Mouse (Mus musculus) neural tube, embryonic 13.5 days (tissue): ENCODE measurements around the gene Kat2a. TPM values are rescaled to one million over a fixed set of nuclear protein-coding genes. Genes with fewer than 3 reads are reported as not detected.
"Not testable (repeated sequence)": the region's sequence is repeated elsewhere in the genome, so short reads cannot be mapped to it uniquely, and the experiment has no call there.

Source experiments
- ATAC-seq: fragments of 200-750 bp; cut with Nextera tagmentation; 2 replicates; pipeline ENCODE4 v1.8.0; 2017; ENCODE audit warnings: low read depth, mild to moderate bottlenecking, moderate TSS enrichment, moderate library complexity
- H3K27ac ChIP-seq: fragments of 300-500 bp; sonication (generic); replicated peaks from 2 replicates; pipeline ENCODE4 v1.5.1; 2015; ENCODE audit warnings: moderate library complexity, mild to moderate bottlenecking, inconsistent platforms
- H3K27me3 ChIP-seq: fragments of 300-500 bp; sonication (generic); 2 replicates; pipeline ENCODE4 v1.6.1; 2015; ENCODE audit warnings: mild to moderate bottlenecking, inconsistent platforms
- H3K36me3 ChIP-seq: fragments of 300-500 bp; sonication (generic); 2 replicates; pipeline ENCODE4 v1.6.1; 2015; ENCODE audit warnings: mild to moderate bottlenecking, inconsistent platforms
- H3K4me1 ChIP-seq: fragments of 300-500 bp; sonication (generic); replicated peaks from 2 replicates; pipeline ENCODE4 v1.6.1; 2015; ENCODE audit warnings: inconsistent platforms
- H3K4me2 ChIP-seq: fragments of 300-500 bp; sonication (generic); 2 replicates; pipeline ENCODE4 v1.6.1; 2015; ENCODE audit warnings: inconsistent platforms, mild to moderate bottlenecking, moderate library complexity
- H3K4me3 ChIP-seq: fragments of 300-500 bp; sonication (generic); 2 replicates; pipeline ENCODE4 v1.5.1; 2015; ENCODE audit warnings: mild to moderate bottlenecking, inconsistent platforms
- H3K9ac ChIP-seq: fragments of 300-500 bp; sonication (generic); 2 replicates; pipeline ENCODE4 v1.6.1; 2015; ENCODE audit warnings: moderate library complexity, mild to moderate bottlenecking, inconsistent platforms
- H3K9me3 ChIP-seq: fragments of 300-500 bp; sonication (generic); 2 replicates; pipeline ENCODE4 v1.6.1; 2016; ENCODE audit warnings: inconsistent platforms
- WGBS: fragments of 180-500 bp; shearing (Covaris S2); methylation state at CpG from one replicate; pipeline ENCODE4 v1.1.7; 2015; 5-methylcytosine and 5-hydroxymethylcytosine counted together
- polyA plus RNA-seq: library from polyadenylated mRNA; unstranded; fragments of >200 nt; fragmentation: Nextera tagmentation; extraction: Ambion mirVana; gene quantifications from 2 replicates; pipeline ENCODE4 v1.2.1, GENCODE M21; 2015

The Kat2a gene
- polyA plus RNA-seq, 1 experiment from 2014 or later, result 54.7 TPM

- Histone ChIP-seq H3K9me3 (no peaks in the 10 kb centered on the region), H3K9ac (no peak overlapping the region), H3K4me1 (no peaks in the 10 kb centered on the region), H3K4me2 (no peak overlapping the region), H3K36me3 (no peaks in the 10 kb centered on the region), H3K4me3 (no peak overlapping the region), H3K27me3 (peaks cover 3% of the 10 kb centered on the region), H3K27ac (no peak overlapping the region)
- 91% methylated on average over 2 of the region's 3 CpGs for WGBS
- no peak for ATAC-seq
Observed at GRCm38 (mm10) chr11:100685371-100685770, 26.9 kb downstream of the Kat2a start.

- Histone ChIP-seq H3K9ac (no peak overlapping the region), H3K4me2 (no peak overlapping the region), H3K36me3 (no peaks in the 10 kb centered on the region), H3K27ac (no peak overlapping the region), H3K4me1 (no peaks in the 10 kb centered on the region), H3K4me3 (no peak overlapping the region), H3K9me3 (no peaks in the 10 kb centered on the region), H3K27me3 (no peaks in the 10 kb centered on the region)
- WGBS, result 72% methylated on average over 2 of the region's 2 CpGs
- no peak for ATAC-seq
Observed at GRCm38 (mm10) chr11:100684084-100684483, 28.2 kb downstream of the Kat2a start.

GRCm38 (mm10) chr11:100682526-100682925, 29.7 kb downstream of the Kat2a start:
- Histone ChIP-seq H3K4me2 (no peak overlapping the region), H3K9me3 (no peaks in the 10 kb centered on the region), H3K4me3 (no peak overlapping the region), H3K4me1 (no peaks in the 10 kb centered on the region), H3K27ac (no peak overlapping the region), H3K27me3 (no peaks in the 10 kb centered on the region), H3K36me3 (no peaks in the 10 kb centered on the region), H3K9ac (no peak overlapping the region)
- ATAC-seq, result no peak
- 74% methylated on average over 5 of the region's 5 CpGs for WGBS

- Histone ChIP-seq H3K4me3 (no peak overlapping the region), H3K36me3 (no peaks in the 10 kb centered on the region), H3K9me3 (no peaks in the 10 kb centered on the region), H3K27me3 (no peaks in the 10 kb centered on the region), H3K9ac (no peak overlapping the region), H3K4me2 (no peak overlapping the region), H3K27ac (no peak overlapping the region), H3K4me1 (no peaks in the 10 kb centered on the region)
- WGBS, result 80% methylated on average over 5 of the region's 5 CpGs
- no peak for ATAC-seq
Observed at GRCm38 (mm10) chr11:100681826-100682225, 30.4 kb downstream of the Kat2a start.

GRCm38 (mm10) chr11:100677810-100678209, 34.5 kb downstream of the Kat2a start:
- H3K27me3 ChIP-seq, result peaks cover 17% of the 10 kb centered on the region

GRCm38 (mm10) chr11:100673169-100673568, 39.1 kb downstream of the Kat2a start:
- Histone ChIP-seq H3K27ac (no peak overlapping the region), H3K9ac (peak overlapping the region; percentile 51), H3K4me1 (peaks cover 7% of the 10 kb centered on the region; the same call in 1 of the 2 replicates), H3K27me3 (peaks cover 33% of the 10 kb centered on the region), H3K9me3 (no peaks in the 10 kb centered on the region), H3K4me3 (no peak overlapping the region), H3K36me3 (no peaks in the 10 kb centered on the region), H3K4me2 (peak overlapping the region; percentile 29)
- 0 out of 2 replicates have a peak, but pooled peaks have one; percentile 15 for ATAC-seq
- WGBS, result 3% methylated on average over 23 of the region's 23 CpGs

More at GRCm38 (mm10) chr11:100677810-100678209, 34.5 kb downstream of the Kat2a start:
- Histone ChIP-seq H3K9me3 (no peaks in the 10 kb centered on the region), H3K4me1 (peaks cover 5% of the 10 kb centered on the region; the same call in 1 of the 2 replicates), H3K9ac (no peak overlapping the region), H3K27ac (no peak overlapping the region), H3K36me3 (no peaks in the 10 kb centered on the region), H3K4me2 (no peak overlapping the region), H3K4me3 (no peak overlapping the region)
- 58% methylated on average over 7 of the region's 7 CpGs for WGBS
- no peak for ATAC-seq

GRCm38 (mm10) chr11:100671956-100672355, 40.3 kb downstream of the Kat2a start:
- Histone ChIP-seq H3K4me3 (no peak overlapping the region), H3K36me3 (no peaks in the 10 kb centered on the region), H3K27me3 (peaks cover 33% of the 10 kb centered on the region), H3K4me1 (peaks cover 7% of the 10 kb centered on the region; the same call in 1 of the 2 replicates), H3K4me2 (no peak overlapping the region), H3K27ac (no peak overlapping the region), H3K9me3 (no peaks in the 10 kb centered on the region), H3K9ac (no peak overlapping the region)
- ATAC-seq, result no peak
- WGBS, result 75% methylated on average over 2 of the region's 2 CpGs

GRCm38 (mm10) chr11:100671049-100671448, 41.2 kb downstream of the Kat2a start:
- peaks cover 7% of the 10 kb centered on the region; the same call in 1 of the 2 replicates for H3K4me1 ChIP-seq
- WGBS, result 73% methylated on average over 1 of the region's 1 CpGs
- H3K9me3 ChIP-seq, result no peaks in the 10 kb centered on the region
- H3K27me3 ChIP-seq, result peaks cover 33% of the 10 kb centered on the region
- H3K9ac ChIP-seq, result no peak overlapping the region
- no peak overlapping the region for H3K4me3 ChIP-seq
- no peak for ATAC-seq
- H3K27ac ChIP-seq, result no peak overlapping the region
- H3K36me3 ChIP-seq, result no peaks in the 10 kb centered on the region
- no peak overlapping the region for H3K4me2 ChIP-seq

- H3K4me1 ChIP-seq, result peaks cover 7% of the 10 kb centered on the region
- H3K9me3 ChIP-seq, result no peaks in the 10 kb centered on the region
- no peaks in the 10 kb centered on the region for H3K27me3 ChIP-seq
- no peak overlapping the region for H3K4me3 ChIP-seq
- 74% methylated on average over 10 of the region's 10 CpGs for WGBS
- no peaks in the 10 kb centered on the region for H3K36me3 ChIP-seq
- no peak for ATAC-seq
- H3K9ac ChIP-seq, result no peak overlapping the region
- H3K27ac ChIP-seq, result no peak overlapping the region
- no peak overlapping the region for H3K4me2 ChIP-seq
Observed at GRCm38 (mm10) chr11:100659806-100660205, 52.5 kb downstream of the Kat2a start.

GRCm38 (mm10) chr11:100656458-100656857, 55.8 kb downstream of the Kat2a start:
- peaks cover 7% of the 10 kb centered on the region for H3K4me1 ChIP-seq
- no peaks in the 10 kb centered on the region for H3K9me3 ChIP-seq
- peak; percentile 32; the same call in 1 of the 2 replicates for ATAC-seq
- WGBS, result 18% methylated on average over 6 of the region's 6 CpGs
- H3K4me3 ChIP-seq, result no peak overlapping the region
- H3K27ac ChIP-seq, result no peak overlapping the region
- no peak overlapping the region for H3K4me2 ChIP-seq
- no peak overlapping the region for H3K9ac ChIP-seq
- no peaks in the 10 kb centered on the region for H3K36me3 ChIP-seq
- peaks cover 11% of the 10 kb centered on the region for H3K27me3 ChIP-seq

- not testable (repeated sequence) for ATAC-seq
- peaks cover 20% of the 10 kb centered on the region for H3K27me3 ChIP-seq
- WGBS, result 47% methylated on average over 3 of the region's 3 CpGs
Observed at GRCm38 (mm10) chr11:100655589-100655988, 56.7 kb downstream of the Kat2a start.

More at GRCm38 (mm10) chr11:100655589-100655988, 56.7 kb downstream of the Kat2a start:
- not testable (repeated sequence) for H3K36me3 ChIP-seq, H3K4me3 ChIP-seq, H3K4me2 ChIP-seq, H3K27ac ChIP-seq, H3K9ac ChIP-seq, H3K4me1 ChIP-seq, H3K9me3 ChIP-seq
